Mouse (Mus musculus) neural tube, embryonic 12.5 days (tissue): ENCODE measurements around the gene Ebp. TPM values are rescaled to one million over a fixed set of nuclear protein-coding genes. Genes with fewer than 3 reads are reported as not detected.

ENCODE experiments used
- ATAC-seq: fragments of 200-750 bp; cut with Nextera tagmentation; 2 replicates; pipeline ENCODE4 v1.8.0; 2017; ENCODE audit warnings: low read depth, mild to moderate bottlenecking, moderate TSS enrichment, moderate library complexity; ENCODE audit not compliant: low FRiP score
- H3K27ac ChIP-seq: fragments of 300-500 bp; sonication (generic); 2 replicates; pipeline ENCODE4 v1.5.1; 2016
- H3K27me3 ChIP-seq: fragments of 300-500 bp; sonication (generic); replicated peaks from 2 replicates; pipeline ENCODE4 v1.6.1; 2016; ENCODE audit warnings: mild to moderate bottlenecking
- H3K36me3 ChIP-seq: fragments of 300-500 bp; sonication (generic); 2 replicates; pipeline ENCODE4 v1.6.1; 2016; ENCODE audit warnings: mild to moderate bottlenecking
- H3K4me1 ChIP-seq: fragments of 300-500 bp; sonication (generic); 2 replicates; pipeline ENCODE4 v1.6.1; 2016
- H3K4me2 ChIP-seq: fragments of 300-500 bp; sonication (generic); replicated peaks from 2 replicates; pipeline ENCODE4 v1.6.1; 2016; ENCODE audit warnings: mild to moderate bottlenecking
- H3K4me3 ChIP-seq: fragments of 300-500 bp; sonication (generic); 2 replicates; pipeline ENCODE4 v1.5.1; 2016
- H3K9ac ChIP-seq: fragments of 300-500 bp; sonication (generic); 2 replicates; pipeline ENCODE4 v1.6.1; 2016; ENCODE audit warnings: mild to moderate bottlenecking
- H3K9me3 ChIP-seq: fragments of 300-500 bp; sonication (generic); 2 replicates; pipeline ENCODE4 v1.6.1; 2016; ENCODE audit warnings: mild to moderate bottlenecking
- WGBS: fragments of 180-500 bp; shearing (Covaris S2); methylation state at CpG from one replicate; pipeline ENCODE4 v1.1.7; 2016; 5-methylcytosine and 5-hydroxymethylcytosine counted together
- polyA plus RNA-seq: library from polyadenylated mRNA; unstranded; fragments of >200 nt; fragmentation: Nextera tagmentation; extraction: Ambion mirVana; gene quantifications from 2 replicates; pipeline ENCODE4 v1.2.1, GENCODE M21; 2016

Gene Ebp
- polyA plus RNA-seq, 1 experiment from 2014 or later, result 36.0 TPM

GRCm38 (mm10) chrX:8209720-8210119 lies 16.4 kb upstream of the Ebp start:
- no peaks in the 10 kb centered on the region for H3K27me3 ChIP-seq
- WGBS, result 75% methylated on average over 2 of the region's 2 CpGs
- ATAC-seq, result no peak

GRCm38 (mm10) chrX:8207224-8207623 lies 13.9 kb upstream of the Ebp start:
- 27% methylated on average over 4 of the region's 4 CpGs for WGBS
- no peak overlapping the region for H3K27ac ChIP-seq
- no peaks in the 10 kb centered on the region for H3K9me3 ChIP-seq
- H3K4me1 ChIP-seq, result no peaks in the 10 kb centered on the region
- no peaks in the 10 kb centered on the region for H3K27me3 ChIP-seq
- no peak overlapping the region for H3K4me3 ChIP-seq
- no peak overlapping the region for H3K9ac ChIP-seq
- peak overlapping the region; percentile 60; the same call in 1 of the 2 replicates for H3K4me2 ChIP-seq
- no peak for ATAC-seq
- no peaks in the 10 kb centered on the region for H3K36me3 ChIP-seq

More at GRCm38 (mm10) chrX:8209720-8210119, 16.4 kb upstream of the Ebp start:
- Histone ChIP-seq H3K36me3 (no peaks in the 10 kb centered on the region), H3K27ac (no peak overlapping the region), H3K9ac (no peak overlapping the region), H3K4me3 (no peak overlapping the region), H3K9me3 (no peaks in the 10 kb centered on the region), H3K4me2 (no peak overlapping the region), H3K4me1 (no peaks in the 10 kb centered on the region)

GRCm38 (mm10) chrX:8206694-8207197 lies 13.4 kb upstream of the Ebp start:
- H3K4me1 ChIP-seq, result no peaks in the 10 kb centered on the region
- no peaks in the 10 kb centered on the region for H3K9me3 ChIP-seq
- WGBS, result 18% methylated on average over 11 of the region's 11 CpGs
- no peak overlapping the region; the same call in 1 of the 2 replicates for H3K9ac ChIP-seq
- no peak overlapping the region for H3K27ac ChIP-seq
- H3K36me3 ChIP-seq, result no peaks in the 10 kb centered on the region
- peak overlapping the region; percentile 60 for H3K4me2 ChIP-seq
- H3K4me3 ChIP-seq, result peak overlapping the region; percentile 46
- ATAC-seq, result peak; percentile 41
- H3K27me3 ChIP-seq, result no peaks in the 10 kb centered on the region

GRCm38 (mm10) chrX:8206015-8206693 lies 12.8 kb upstream of the Ebp start, which contains the start of gene Porcn:
Gene Porcn, minus strand, starts transcription at chrX:8206525.
- peak; percentile 96 for ATAC-seq
- Histone ChIP-seq H3K9ac (peak within 1 kb of the TSS; percentile 59), H3K36me3 (no peaks in the 10 kb centered on the region), H3K4me2 (peak within 1 kb of the TSS; percentile 60), H3K9me3 (no peaks in the 10 kb centered on the region), H3K4me3 (peak within 1 kb of the TSS; percentile 46), H3K27me3 (no peaks in the 10 kb centered on the region), H3K4me1 (no peaks in the 10 kb centered on the region), H3K27ac (no peak within 1 kb of the TSS)
- 14% methylated on average over 46 of the region's 46 CpGs for WGBS

GRCm38 (mm10) chrX:8205551-8205950 lies 12.2 kb upstream of the Ebp start:
- Histone ChIP-seq H3K4me3 (peak overlapping the region; percentile 46), H3K9me3 (no peaks in the 10 kb centered on the region), H3K27me3 (no peaks in the 10 kb centered on the region), H3K4me1 (no peaks in the 10 kb centered on the region), H3K4me2 (peak overlapping the region; percentile 60), H3K27ac (no peak overlapping the region), H3K9ac (peak overlapping the region; percentile 59; the same call in 1 of the 2 replicates), H3K36me3 (no peaks in the 10 kb centered on the region)
- peak; percentile 27; the same call in 1 of the 2 replicates for ATAC-seq
- 39% methylated on average over 7 of the region's 7 CpGs for WGBS

- H3K9ac ChIP-seq, result no peak overlapping the region
- no peaks in the 10 kb centered on the region for H3K9me3 ChIP-seq
- no peaks in the 10 kb centered on the region for H3K36me3 ChIP-seq
- no peak overlapping the region for H3K27ac ChIP-seq
- peak overlapping the region; percentile 60 for H3K4me2 ChIP-seq
- WGBS, result 80% methylated on average over 4 of the region's 4 CpGs
- H3K4me3 ChIP-seq, result peak overlapping the region; percentile 46; the same call in 1 of the 2 replicates
- no peaks in the 10 kb centered on the region for H3K4me1 ChIP-seq
- H3K27me3 ChIP-seq, result no peaks in the 10 kb centered on the region
- no peak for ATAC-seq
These were observed 11.8 kb upstream of the Ebp start for GRCm38 (mm10) chrX:8205088-8205487.

- Histone ChIP-seq H3K9ac (no peak overlapping the region), H3K4me1 (no peaks in the 10 kb centered on the region), H3K27ac (no peak overlapping the region), H3K27me3 (no peaks in the 10 kb centered on the region), H3K9me3 (no peaks in the 10 kb centered on the region), H3K4me3 (no peak overlapping the region), H3K36me3 (peaks cover 2% of the 10 kb centered on the region), H3K4me2 (no peak overlapping the region)
- WGBS, result 89% methylated on average over 10 of the region's 10 CpGs
- ATAC-seq, result no peak
These were observed 10.8 kb upstream of the Ebp start for GRCm38 (mm10) chrX:8204076-8204475.

GRCm38 (mm10) chrX:8203105-8203504 lies 9.8 kb upstream of the Ebp start:
- Histone ChIP-seq H3K27ac (no peak overlapping the region), H3K9me3 (no peaks in the 10 kb centered on the region), H3K4me3 (no peak overlapping the region), H3K36me3 (peaks cover 4% of the 10 kb centered on the region), H3K27me3 (no peaks in the 10 kb centered on the region), H3K9ac (no peak overlapping the region), H3K4me1 (no peaks in the 10 kb centered on the region), H3K4me2 (no peak overlapping the region)
- 90% methylated on average over 14 of the region's 14 CpGs for WGBS
- no peak for ATAC-seq

- no peaks in the 10 kb centered on the region for H3K9me3 ChIP-seq
- H3K9ac ChIP-seq, result peak overlapping the region; percentile 52
- H3K4me2 ChIP-seq, result peak overlapping the region; percentile 62
- no peaks in the 10 kb centered on the region for H3K36me3 ChIP-seq
- peak; percentile 98 for ATAC-seq
- H3K27ac ChIP-seq, result peak overlapping the region; percentile 59; the same call in 1 of the 2 replicates
- H3K4me3 ChIP-seq, result peak overlapping the region; percentile 50
- no peaks in the 10 kb centered on the region for H3K27me3 ChIP-seq
- 12% methylated on average over 38 of the region's 38 CpGs for WGBS
- 0 out of 2 replicates have a peak, but pooled peaks cover 4% of the 10 kb centered on the region for H3K4me1 ChIP-seq
These were observed 483 bp downstream of the Ebp start for GRCm38 (mm10) chrX:8192640-8193418.

GRCm38 (mm10) chrX:8192126-8192639 lies 1.1 kb downstream of the Ebp start:
- 10% methylated on average over 13 of the region's 13 CpGs for WGBS
- H3K4me1 ChIP-seq, result 0 out of 2 replicates have a peak, but pooled peaks cover 4% of the 10 kb centered on the region
- ATAC-seq, result no peak

GRCm38 (mm10) chrX:8182871-8183540 lies 10.3 kb downstream of the Ebp start:
- Histone ChIP-seq H3K9ac (no peak overlapping the region), H3K9me3 (no peaks in the 10 kb centered on the region), H3K27me3 (no peaks in the 10 kb centered on the region), H3K27ac (no peak overlapping the region), H3K4me2 (no peak overlapping the region), H3K4me1 (no peaks in the 10 kb centered on the region), H3K4me3 (no peak overlapping the region), H3K36me3 (peaks cover 4% of the 10 kb centered on the region; the same call in 1 of the 2 replicates)
- WGBS, result 18% methylated on average over 7 of the region's 7 CpGs
- ATAC-seq, result no peak

More at GRCm38 (mm10) chrX:8192126-8192639, 1.1 kb downstream of the Ebp start:
- H3K4me3 ChIP-seq, result peak overlapping the region; percentile 50
- peak overlapping the region; percentile 62 for H3K4me2 ChIP-seq
- no peaks in the 10 kb centered on the region for H3K27me3 ChIP-seq
- peak overlapping the region; percentile 52 for H3K9ac ChIP-seq
- peak overlapping the region; percentile 59; the same call in 1 of the 2 replicates for H3K27ac ChIP-seq
- no peaks in the 10 kb centered on the region for H3K36me3 ChIP-seq
- no peaks in the 10 kb centered on the region for H3K9me3 ChIP-seq
